ENCODE assay signal across 9 mouse cellular contexts in genomic region chr14:7826151-7826937, GRCm38 (mm10). TPM values are rescaled to one million over a fixed set of nuclear protein-coding genes. Genes with fewer than 3 reads are reported as not detected.
DNase-seq lines count a peak whose midpoint lies in the region; ATAC-seq and TF ChIP-seq lines count a peak whose summit lies in the region.
"Had no signal": no experiment of that assay in that cellular context is flagged by ENCODE, and none has a peak within 500 bp of the region (broad histone marks: within the 10 kb centered on the region; RNA-seq: fewer than 3 reads in every experiment).

No protein-coding gene starts in this region.

- H3K27me3 ChIP-seq in E14TG2a.4 (ENCODE audit: insufficient read depth, low read length) = no peaks in the 10 kb centered on the region
- H3K27me3 ChIP-seq in heart, embryonic 12.5 days (replicated peaks) = no peaks in the 10 kb centered on the region
- H3K27me3 ChIP-seq in kidney, embryonic 16.5 days (ENCODE audit: insufficient read depth, low read length) = no peaks in the 10 kb centered on the region
- no peaks in the 10 kb centered on the region for H3K27me3 ChIP-seq in midbrain, embryonic 11.5 days (ENCODE audit: control insufficient read depth, insufficient read depth, low read length)

- peaks cover 61% of the 10 kb centered on the region for H3K4me1 ChIP-seq in E14TG2a.4 (replicated peaks; ENCODE audit: low read depth, low read length)
- H3K4me1 ChIP-seq in cortical plate, adult 2 months (ENCODE audit: control insufficient read depth, insufficient read depth, low read length) = peaks cover 14% of the 10 kb centered on the region
- H3K4me1 ChIP-seq in heart, embryonic 12.5 days (replicated peaks) = peaks cover 56% of the 10 kb centered on the region
- H3K4me1 ChIP-seq in kidney, embryonic 16.5 days (ENCODE audit: insufficient read depth, low read length) = peaks cover 55% of the 10 kb centered on the region
- H3K4me1 ChIP-seq in midbrain, embryonic 11.5 days (ENCODE audit: control insufficient read depth, insufficient read depth, low read length) = peaks cover 8% of the 10 kb centered on the region

- H3K4me3 ChIP-seq in E14TG2a.4 (replicated peaks; ENCODE audit: low read length) = peak overlapping the region; percentile 43
- no peak overlapping the region for H3K4me3 ChIP-seq in cortical plate, adult 2 months (ENCODE audit: insufficient read depth, low read length)
- no peak overlapping the region for H3K4me3 ChIP-seq in heart, embryonic 12.5 days
- H3K4me3 ChIP-seq in kidney, embryonic 16.5 days (ENCODE audit: low read length) = no peak overlapping the region
- H3K4me3 ChIP-seq in midbrain, embryonic 11.5 days (ENCODE audit: low read depth, low read length) = no peak overlapping the region
- H3K4me3 ChIP-seq: erythroblast, embryonic 14.5 days had no signal

- H3K36me3 ChIP-seq in E14TG2a.4 (ENCODE audit: insufficient read depth, low read length) = peaks cover 15% of the 10 kb centered on the region; the same call in 1 of the 2 replicates
- H3K36me3 ChIP-seq in heart, embryonic 12.5 days = peaks cover 6% of the 10 kb centered on the region
- 0 out of 2 replicates have a peak, but pooled peaks cover 5% of the 10 kb centered on the region for H3K36me3 ChIP-seq in kidney, embryonic 16.5 days (ENCODE audit: insufficient read depth, low read length)
- no peaks in the 10 kb centered on the region for H3K36me3 ChIP-seq in midbrain, embryonic 11.5 days (ENCODE audit: control insufficient read depth, insufficient read depth, low read length)

- intact Hi-C loops in gastrocnemius, postnatal 14 days (cut with DNase I; ENCODE audit: low total_unique reads) = no loop called here

- TF ChIP-seq POLR2A in cortical plate, adult 2 months (IDR thresholded peaks at IDR 0.05; ENCODE audit: extremely low read depth, insufficient read depth, low read length) = no peak

- H3K9ac ChIP-seq in heart, embryonic 12.5 days = peak overlapping the region; percentile 18; the same call in 1 of the 2 replicates
- peak overlapping the region; percentile 58 for H3K9ac ChIP-seq in kidney, embryonic 16.5 days (replicated peaks; ENCODE audit: low read length)
- H3K9ac ChIP-seq in midbrain, embryonic 11.5 days (ENCODE audit: low read length) = peak overlapping the region; percentile 26

- peak overlapping the region; percentile 76; the same call in 1 of the 2 replicates for H3K27ac ChIP-seq in cortical plate, adult 2 months (ENCODE audit: insufficient read depth, low read length)
- H3K27ac ChIP-seq in heart, embryonic 12.5 days (ENCODE audit: poor library complexity, severe bottlenecking) = peak overlapping the region; percentile 85
- H3K27ac ChIP-seq in kidney, embryonic 16.5 days (ENCODE audit: low read length) = peak overlapping the region; percentile 96
- peak overlapping the region; percentile 37 for H3K27ac ChIP-seq in midbrain, embryonic 11.5 days (ENCODE audit: low read depth, low read length)

- peak overlapping the region; percentile 2; the same call in 1 of the 2 replicates for H3K4me2 ChIP-seq in heart, embryonic 12.5 days
- peak overlapping the region; percentile 18; the same call in 1 of the 2 replicates for H3K4me2 ChIP-seq in kidney, embryonic 16.5 days (replicated peaks; ENCODE audit: low read depth, low read length)
- no peak overlapping the region for H3K4me2 ChIP-seq in midbrain, embryonic 11.5 days

- DNase-seq in midbrain, embryonic 11.5 days (ENCODE audit: low spot score, missing footprints) = peak; percentile 85
- no peak for DNase-seq in thymus, postnatal 4 days
- no peak for DNase-seq in urinary bladder, postnatal 4 days (ENCODE audit: low spot score in 2 of 2)
- DNase-seq in gastrocnemius, postnatal 14 days = no peak

- no peak for TF ChIP-seq CTCF in E14TG2a.4 (conservative IDR thresholded peaks at IDR 0.05; ENCODE audit: low read length)
- TF ChIP-seq CTCF in cortical plate, adult 2 months (IDR thresholded peaks at IDR 0.05; ENCODE audit: extremely low read depth, insufficient read depth, low read length) = no peak

- ATAC-seq in heart, embryonic 12.5 days (ENCODE audit: insufficient number of reproducible peaks, low FRiP score) = peak; percentile 36
- peak; percentile 86 for ATAC-seq in kidney, embryonic 16.5 days (ENCODE audit: low FRiP score, low TSS enrichment)
- peak; percentile 67 for ATAC-seq in midbrain, embryonic 11.5 days (ENCODE audit: low FRiP score)

- H3K9me3 ChIP-seq in E14TG2a.4 (ENCODE audit: low read length) = no peaks in the 10 kb centered on the region
- H3K9me3 ChIP-seq in heart, embryonic 12.5 days (replicated peaks) = peaks cover 6% of the 10 kb centered on the region; the same call in 1 of the 2 replicates
- no peaks in the 10 kb centered on the region for H3K9me3 ChIP-seq in kidney, embryonic 16.5 days (ENCODE audit: low read length)
- H3K9me3 ChIP-seq in midbrain, embryonic 11.5 days (ENCODE audit: control insufficient read depth, low read length) = no peaks in the 10 kb centered on the region

- WGBS in heart, embryonic 12.5 days = 36% methylated on average over 10 of the region's 10 CpGs
- WGBS in kidney, embryonic 16.5 days = 45% methylated on average over 10 of the region's 10 CpGs
- 45% methylated on average over 10 of the region's 10 CpGs for WGBS in midbrain, embryonic 11.5 days

RNA-seq across cellular contexts. Expression of gene Flnb, which starts 8.6 kb away (rescaled TPM):
- polyA plus RNA-seq in cortical plate, adult 2 months (2012; rRNA removed) = 35.4 and 36.0 TPM in 2 replicates
- polyA plus RNA-seq in heart, embryonic 12.5 days (2016; fragmentation: Nextera tagmentation; extraction: Ambion mirVana) = 15.1 and 28.3 TPM in 2 replicates
- 21.2 and 23.4 TPM in 2 replicates for polyA plus RNA-seq in kidney, embryonic 16.5 days (2015; fragmentation: Nextera tagmentation; extraction: Ambion mirVana)
- polyA plus RNA-seq in midbrain, embryonic 11.5 days (2014; fragmentation: Nextera tagmentation; extraction: Ambion mirVana) = 10.9 and 12.0 TPM in 2 replicates
- 10 to 100 TPM; 19.9 to 20.8 TPM for total RNA-seq in gastrocnemius, postnatal 14 days (2021)

RNA-seq across cellular contexts. Expression of gene Gm26661, which starts 35.0 kb away (rescaled TPM):
- not detected in 2 replicates for polyA plus RNA-seq in cortical plate, adult 2 months (2012; rRNA removed)
- not detected in 2 replicates for polyA plus RNA-seq in heart, embryonic 12.5 days (2016; fragmentation: Nextera tagmentation; extraction: Ambion mirVana)
- polyA plus RNA-seq in kidney, embryonic 16.5 days (2015; fragmentation: Nextera tagmentation; extraction: Ambion mirVana) = not detected in 2 replicates
- polyA plus RNA-seq in midbrain, embryonic 11.5 days (2014; fragmentation: Nextera tagmentation; extraction: Ambion mirVana) = not detected in 2 replicates
- total RNA-seq in gastrocnemius, postnatal 14 days (2021) = not detected
- polyA plus RNA-seq: erythroblast, embryonic 14.5 days had no signal

Comparison
In these comparisons a context has a peak if more than half of its experiments do, and no peak if none do; other contexts are left out.
1. H3K27ac ChIP-seq: peak in every context shown above with its lines; median percentile 96 in kidney, embryonic 16.5 days; 85 in heart, embryonic 12.5 days; 76 in cortical plate, adult 2 months; 37 in midbrain, embryonic 11.5 days.
2. ATAC-seq: peak in every context shown above with its lines; median percentile 86 in kidney, embryonic 16.5 days; 67 in midbrain, embryonic 11.5 days; 36 in heart, embryonic 12.5 days.